Mouse (Mus musculus): Measurements from ENCODE around the gene Slc1a7.

Gene Slc1a7

DNA sequence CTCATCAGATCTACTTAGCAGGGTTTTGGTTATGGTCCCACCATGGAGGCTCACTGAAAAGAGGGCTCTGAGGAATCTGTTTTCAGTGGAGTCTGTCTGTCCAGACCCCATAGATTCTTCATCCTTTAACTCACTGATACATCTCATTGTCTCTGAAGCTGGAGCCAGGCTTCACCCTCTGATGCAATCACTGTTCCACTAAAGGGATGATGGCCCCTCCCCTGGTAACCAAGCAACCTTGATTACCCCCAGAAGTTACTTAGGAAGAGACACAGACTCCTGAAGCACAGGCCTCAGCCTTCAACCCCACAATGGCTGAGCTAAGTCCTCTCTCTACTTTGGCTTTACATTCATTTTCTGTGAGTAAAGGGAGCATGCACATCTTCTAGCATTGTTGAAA lies 1.6 kb downstream of the Slc1a7 start:
- DNase-seq (ENCODE audit: low spot score in 2 of 2): no peak

DNA sequence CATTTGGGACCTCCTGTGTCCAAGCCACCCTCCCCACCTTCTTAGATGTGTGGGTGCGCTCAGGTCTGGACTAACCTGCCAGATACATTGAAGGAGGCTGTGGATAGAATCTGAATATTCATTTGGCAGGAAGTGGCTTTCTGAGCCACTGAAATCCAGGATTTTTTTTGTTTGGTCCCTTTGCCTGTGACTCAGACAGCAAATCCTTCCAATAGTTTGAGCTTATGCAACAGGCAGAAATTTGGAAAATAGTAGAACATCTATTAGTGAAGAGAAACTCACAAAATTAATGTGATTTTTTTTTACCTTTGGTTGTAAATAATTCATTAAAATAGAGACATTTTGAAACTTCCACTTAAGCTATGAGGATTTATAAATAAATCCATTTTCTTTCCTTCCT lies 3.0 kb downstream of the Slc1a7 start:
- no peak for DNase-seq (ENCODE audit: low spot score in 2 of 2)

DNA sequence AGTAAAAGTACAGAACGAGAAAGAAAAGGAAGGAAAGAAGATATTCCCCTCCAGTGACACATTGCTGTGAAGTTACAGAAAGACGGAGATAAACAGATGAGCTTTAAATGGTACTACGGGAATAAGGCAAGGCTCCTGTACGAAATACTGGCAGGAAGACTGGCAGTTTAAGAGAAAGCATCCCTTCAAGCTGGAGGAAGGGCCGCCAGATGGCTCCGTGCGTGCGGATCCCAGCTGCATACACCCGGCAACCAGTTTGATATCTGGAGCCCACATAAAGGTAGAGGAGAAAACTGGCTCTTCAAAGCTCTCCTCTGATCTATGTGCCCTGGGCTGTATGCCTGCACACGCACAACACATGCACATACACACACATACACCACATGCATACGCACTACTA lies 6.4 kb downstream of the Slc1a7 start:
- DNase-seq (ENCODE audit: low spot score in 2 of 2): no peak

DNA sequence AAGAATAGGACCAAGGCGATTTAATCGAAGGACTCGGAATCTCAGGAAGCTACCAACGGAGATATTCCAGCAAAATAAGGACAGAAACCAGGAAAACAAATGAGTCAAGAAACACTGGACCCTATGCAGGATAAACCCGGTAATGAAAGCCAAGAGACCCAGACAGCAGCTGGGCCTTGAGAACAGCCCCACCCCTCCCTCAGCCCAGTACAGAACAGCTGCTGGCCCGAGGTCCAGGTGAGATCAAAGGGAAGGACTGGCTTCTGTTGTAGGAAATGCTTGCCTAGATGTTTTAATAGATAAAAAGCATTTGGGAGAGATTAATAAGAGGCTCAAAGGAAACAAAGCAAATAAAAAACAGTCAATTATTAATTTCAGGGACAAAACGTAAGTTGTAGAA lies 6.9 kb downstream of the Slc1a7 start:
- no peak for DNase-seq (ENCODE audit: low spot score in 2 of 2)

DNA sequence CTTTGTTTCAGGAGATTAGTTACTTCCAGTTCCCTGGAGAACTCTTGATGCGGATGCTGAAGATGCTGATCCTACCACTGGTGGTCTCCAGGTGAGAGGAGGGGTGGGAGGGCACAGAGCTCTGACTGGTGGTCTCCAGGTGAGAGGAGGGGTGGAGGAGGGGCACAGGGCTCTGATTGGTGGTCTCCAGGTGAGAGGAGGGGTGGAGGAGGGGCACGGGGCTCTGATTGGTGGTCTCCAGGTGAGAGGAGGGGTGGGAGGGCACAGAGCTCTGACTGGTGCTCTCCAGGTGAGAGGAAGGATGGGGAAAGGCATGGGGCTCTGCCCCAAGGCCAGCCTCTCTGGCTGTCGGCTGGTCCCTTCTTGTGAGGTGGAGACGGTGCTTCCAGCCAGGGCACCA lies 9.5 kb downstream of the Slc1a7 start:
- no peak for DNase-seq (ENCODE audit: low spot score in 2 of 2)

DNA sequence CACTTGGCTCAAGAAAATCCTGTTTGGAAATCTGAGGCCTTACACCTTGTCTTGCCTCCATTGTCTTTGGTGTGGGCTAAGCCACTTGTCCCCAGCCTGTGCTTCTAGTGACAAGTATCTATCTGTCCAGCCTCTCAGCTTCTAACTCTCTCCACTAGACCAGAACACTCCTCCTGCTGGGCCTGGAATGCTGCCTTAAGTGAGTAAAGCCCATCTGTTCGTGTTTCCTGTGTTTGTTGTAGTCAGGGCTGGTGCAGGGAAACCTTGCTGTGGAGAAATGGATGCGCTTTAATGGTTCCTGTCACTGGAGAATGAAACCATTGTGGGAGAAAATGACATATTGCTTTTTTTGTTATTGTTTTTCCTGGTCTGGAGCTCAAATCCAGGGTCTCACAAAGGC lies 11.4 kb downstream of the Slc1a7 start:
- DNase-seq (ENCODE audit: low spot score in 2 of 2): no peak

DNA sequence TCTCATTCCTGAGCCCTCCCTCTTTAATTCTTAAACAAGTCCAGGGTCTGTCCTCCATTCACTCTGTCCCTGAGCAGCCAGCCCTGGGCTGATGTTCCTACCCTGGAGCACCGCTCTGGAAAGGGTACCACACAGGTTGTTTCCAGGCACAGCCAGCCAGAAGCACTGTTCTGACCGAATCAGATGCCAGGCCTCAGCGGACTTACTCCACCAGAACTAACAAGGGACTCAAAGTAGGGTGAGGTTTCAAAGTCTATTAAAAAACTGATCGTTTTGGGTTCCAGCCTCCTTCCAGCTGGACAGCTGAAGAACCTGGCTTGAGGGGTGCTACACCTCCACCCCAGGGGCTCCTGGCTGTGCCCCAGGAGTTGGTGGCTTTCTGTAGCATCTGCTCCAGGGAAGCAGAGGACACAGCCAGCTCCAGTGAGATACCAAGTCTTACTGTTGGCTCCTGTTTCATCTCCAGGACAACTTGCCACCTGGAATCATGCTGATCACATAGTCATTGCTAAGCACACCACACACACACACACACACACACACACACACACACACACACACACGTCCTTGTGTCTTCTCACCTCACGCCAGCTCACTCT lies 12.0 kb downstream of the Slc1a7 start:
- DNase-seq (ENCODE audit: low spot score in 2 of 2): no peak

DNA sequence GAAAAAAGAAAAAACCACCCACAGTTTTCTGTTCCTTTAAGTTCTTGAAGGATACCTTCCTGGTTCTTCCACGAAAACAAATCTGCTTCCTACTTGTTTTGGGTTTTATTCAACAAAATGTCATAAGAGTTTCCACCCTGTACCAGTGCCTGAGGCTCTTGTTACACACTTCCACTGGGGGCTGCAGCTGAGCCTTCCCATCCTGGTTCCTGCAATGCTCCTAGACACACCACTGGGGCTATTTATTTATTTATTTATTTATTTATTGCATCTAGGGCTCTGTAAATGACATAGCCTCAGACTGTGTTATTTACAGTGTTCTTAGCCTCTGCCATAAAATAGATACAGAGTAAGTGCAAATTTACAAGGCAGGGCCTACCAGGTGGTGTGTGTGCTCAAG lies 15.6 kb downstream of the Slc1a7 start:
- DNase-seq (ENCODE audit: low spot score in 2 of 2): no peak

DNA sequence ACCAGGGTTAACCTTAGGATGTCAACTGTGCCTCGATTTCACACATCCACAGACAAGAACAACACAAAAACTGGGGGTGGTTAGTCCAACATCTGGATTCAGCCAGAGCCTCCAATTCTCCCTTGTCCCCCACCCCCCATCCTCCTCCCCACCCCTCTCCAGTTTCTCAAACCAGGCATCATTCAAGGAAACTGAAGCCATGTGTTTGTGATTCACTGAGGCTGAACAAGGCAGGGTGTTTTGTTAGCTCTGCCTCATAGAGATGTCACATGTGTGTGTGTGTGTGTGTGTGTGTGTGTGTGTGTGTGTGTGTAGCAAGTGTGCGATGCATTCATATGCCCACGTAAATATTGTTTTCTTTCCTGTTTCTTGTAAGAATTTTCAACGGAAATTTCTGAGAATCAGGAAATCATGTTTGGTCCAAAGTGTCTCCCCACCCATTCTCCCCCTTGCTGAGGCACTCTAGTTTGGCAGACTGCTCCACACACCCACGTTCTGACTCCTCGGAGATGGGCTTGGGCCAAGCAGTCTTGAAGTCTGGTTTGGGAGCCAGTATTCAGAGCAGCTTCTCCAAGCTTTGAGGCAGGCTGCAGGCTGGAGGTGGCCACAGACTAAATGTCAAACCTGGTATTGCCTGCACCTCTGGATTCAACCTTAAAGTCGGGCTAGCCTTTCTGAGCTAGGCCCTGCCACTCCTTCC lies 16.3 kb downstream of the Slc1a7 start:
- no peak for DNase-seq (ENCODE audit: low spot score in 2 of 2)

DNA sequence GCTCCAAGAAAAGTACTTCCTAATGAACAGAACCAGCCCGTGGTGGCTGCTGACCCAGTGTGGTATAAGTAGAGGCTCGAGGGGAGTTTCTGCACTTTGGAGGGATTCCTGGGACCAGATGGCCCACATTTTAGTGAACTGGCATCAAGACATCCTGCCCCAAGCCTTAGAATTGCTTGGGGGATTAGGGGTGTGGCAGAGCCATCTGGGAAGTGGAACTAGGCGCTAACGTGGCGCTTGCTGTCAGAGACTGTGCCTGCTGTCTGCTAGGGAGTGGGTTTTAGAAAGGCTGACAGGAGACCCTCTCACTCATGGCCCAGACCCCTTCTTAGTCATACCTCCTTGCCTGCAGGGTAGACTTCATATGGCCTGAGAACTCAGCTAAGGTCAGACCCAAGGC lies 17.7 kb downstream of the Slc1a7 start:
- no peak for DNase-seq (ENCODE audit: low spot score in 2 of 2)

DNA sequence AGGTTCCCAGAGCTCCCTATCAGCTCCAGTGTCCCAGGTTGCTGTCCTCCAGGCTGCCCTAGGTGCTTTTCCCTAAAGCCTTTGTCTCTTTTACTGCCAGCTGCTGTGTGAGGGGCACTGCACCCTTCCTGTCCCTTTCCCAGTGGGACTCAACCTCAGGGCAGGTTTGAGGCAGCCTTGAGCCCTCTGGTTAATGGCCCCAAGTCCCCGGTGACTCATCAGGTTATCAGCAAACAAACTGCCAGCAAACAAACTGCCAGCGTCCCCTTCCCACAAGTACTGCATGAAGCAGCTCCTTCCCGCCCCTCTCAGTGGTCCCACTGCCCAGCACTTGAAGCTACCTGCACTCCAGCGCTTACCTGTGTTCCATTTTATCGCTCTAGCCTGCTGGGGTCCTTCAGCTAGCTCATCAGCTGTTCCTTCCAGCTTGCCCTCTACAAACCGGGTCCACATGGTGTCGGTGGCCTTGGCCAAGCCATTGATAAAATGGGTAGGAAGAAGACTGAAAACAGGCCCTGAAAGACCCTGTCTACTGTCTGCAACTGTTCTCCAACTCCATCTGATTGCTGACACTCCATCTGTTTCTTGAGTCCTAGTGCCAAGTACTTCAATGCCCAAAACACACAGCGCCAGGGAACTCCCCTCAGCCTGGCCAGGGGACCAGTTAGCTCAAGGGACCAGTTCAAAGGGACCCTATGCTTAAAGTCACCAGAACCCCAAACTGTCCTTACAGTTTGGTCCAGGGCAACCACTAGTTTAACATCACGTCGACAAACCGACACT lies 18.4 kb downstream of the Slc1a7 start:
- no peak for DNase-seq (ENCODE audit: low spot score in 2 of 2)

DNA sequence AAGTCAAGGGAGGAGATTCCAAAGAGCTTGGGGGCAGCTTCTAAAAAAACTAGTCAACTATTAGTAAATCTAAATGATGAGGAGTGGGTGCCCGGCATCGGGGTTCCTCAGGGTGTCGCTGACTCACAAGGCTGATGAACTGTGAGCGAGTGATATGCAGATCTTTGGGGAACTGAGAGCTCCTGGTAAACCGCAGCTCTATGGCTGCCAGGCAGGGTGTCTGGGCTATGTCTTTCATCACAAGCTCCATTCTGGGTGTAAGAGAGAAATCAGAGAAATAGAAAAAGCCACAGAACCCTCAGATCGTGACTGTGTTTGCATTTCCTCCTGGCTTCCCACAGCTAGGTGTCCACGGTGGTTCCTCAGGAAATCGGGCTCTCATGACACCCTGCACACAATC lies 20.8 kb downstream of the Slc1a7 start:
- DNase-seq (ENCODE audit: low spot score in 2 of 2): peak in 1 of 2 experiments; percentile 23

DNA sequence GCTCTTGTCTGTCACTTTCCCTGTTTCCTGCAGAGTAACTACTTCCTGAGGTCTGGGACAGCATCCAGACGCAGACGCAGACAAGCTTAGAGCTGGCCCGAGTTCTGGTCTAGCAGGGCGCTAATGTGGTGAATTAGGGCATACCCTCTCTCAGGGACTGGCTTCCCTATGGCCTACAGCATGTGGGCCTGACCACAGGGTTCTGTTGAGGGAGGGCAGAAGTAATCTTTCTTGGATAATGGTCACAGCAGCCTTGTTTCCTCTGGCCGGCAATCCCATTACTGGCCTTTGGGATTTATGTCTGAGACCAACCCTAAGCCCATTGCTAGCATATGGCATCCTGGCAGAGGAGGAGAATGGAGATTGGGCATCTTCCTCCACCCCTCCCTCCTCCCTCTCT lies 22.7 kb downstream of the Slc1a7 start:
- DNase-seq (ENCODE audit: low spot score in 2 of 2): no peak

DNA sequence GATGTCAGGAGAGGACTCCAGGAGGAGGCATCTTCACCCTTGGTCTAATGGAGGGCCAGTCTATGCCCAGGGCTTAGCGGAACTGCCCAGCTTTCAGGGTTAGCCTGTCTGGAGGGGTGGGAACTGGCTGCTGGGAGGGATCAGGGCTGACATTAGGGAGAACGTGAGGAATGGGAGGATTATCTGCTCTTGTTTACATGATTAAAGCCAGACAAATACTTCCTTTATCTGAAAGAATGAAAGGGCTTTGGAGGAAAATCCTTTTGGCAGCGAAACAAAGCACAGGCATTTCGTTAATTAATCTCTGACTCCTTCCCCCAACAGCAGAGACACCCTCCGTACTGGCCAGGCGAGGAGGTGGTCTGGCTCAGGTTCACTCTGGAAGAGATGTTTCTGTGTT lies 23.7 kb downstream of the Slc1a7 start:
- no peak for DNase-seq (ENCODE audit: low spot score in 2 of 2)

DNA sequence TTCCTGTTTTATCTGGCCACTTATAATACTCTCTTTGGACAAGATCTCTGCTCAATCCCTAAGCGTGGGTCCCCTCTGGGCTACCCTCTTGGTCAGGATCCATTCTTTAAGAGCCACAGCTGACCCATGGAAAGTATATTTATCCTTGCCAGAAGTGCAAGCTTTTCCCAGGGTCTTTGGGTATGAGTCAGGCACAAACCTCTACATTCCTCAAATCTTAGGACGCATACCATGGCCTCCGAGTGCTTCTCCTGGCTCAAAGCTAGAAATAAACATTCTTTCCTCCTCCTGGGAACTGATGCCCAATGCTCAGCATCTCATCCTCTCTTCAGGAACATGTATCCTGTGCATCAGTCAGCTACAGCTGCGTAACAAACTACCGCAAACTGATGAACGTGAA lies 26.9 kb downstream of the Slc1a7 start:
- no peak for DNase-seq (ENCODE audit: low spot score in 2 of 2)

DNA sequence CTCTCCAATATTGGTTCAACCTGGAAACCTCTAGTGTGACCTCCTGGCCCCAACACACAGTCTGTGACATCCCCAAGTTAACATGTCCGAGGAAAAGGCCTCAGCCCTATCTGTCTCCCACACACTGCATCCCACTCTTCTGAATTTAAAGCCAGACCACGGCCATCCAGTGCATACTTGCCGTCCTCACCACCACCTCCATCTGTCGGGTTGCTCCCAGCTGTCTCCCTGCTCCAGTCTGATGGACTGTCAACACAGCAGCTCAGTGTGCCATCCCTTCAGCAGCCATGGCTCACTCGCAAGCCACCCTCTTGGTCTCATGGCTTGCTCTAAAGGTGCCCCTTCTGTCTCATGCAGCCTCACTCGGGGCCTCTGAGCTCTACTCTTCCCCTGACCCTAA lies 27.6 kb downstream of the Slc1a7 start:
- DNase-seq (ENCODE audit: low spot score in 2 of 2): no peak

DNA sequence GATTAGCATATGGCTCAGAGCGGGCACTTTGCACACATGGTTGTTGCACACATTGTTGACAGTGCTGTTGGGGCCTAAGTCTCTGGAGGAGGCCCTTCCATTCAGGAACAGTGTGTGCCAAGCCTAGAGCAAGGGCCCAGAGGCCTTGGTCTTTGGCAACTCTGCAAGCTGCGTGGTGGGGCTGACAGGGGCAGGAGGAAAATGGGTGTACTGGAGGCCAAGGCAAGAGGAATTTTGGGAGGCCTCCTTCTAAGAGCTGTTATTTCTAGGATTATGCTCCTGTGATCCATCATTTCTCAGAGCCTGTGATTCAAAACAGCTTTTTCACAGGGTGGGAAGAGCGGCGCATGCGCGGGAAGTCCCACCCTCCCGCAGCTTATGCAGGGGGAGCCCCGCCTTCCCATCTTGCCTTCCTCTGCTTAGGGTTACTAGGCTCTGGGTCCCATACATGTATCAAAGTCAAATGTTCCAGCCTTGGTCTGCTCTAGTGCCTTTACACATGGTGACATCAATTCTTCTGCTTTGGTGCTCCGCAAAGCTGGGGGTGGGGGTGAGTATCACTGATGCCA lies 28.4 kb downstream of the Slc1a7 start:
- DNase-seq (ENCODE audit: low spot score in 2 of 2): no peak

DNA sequence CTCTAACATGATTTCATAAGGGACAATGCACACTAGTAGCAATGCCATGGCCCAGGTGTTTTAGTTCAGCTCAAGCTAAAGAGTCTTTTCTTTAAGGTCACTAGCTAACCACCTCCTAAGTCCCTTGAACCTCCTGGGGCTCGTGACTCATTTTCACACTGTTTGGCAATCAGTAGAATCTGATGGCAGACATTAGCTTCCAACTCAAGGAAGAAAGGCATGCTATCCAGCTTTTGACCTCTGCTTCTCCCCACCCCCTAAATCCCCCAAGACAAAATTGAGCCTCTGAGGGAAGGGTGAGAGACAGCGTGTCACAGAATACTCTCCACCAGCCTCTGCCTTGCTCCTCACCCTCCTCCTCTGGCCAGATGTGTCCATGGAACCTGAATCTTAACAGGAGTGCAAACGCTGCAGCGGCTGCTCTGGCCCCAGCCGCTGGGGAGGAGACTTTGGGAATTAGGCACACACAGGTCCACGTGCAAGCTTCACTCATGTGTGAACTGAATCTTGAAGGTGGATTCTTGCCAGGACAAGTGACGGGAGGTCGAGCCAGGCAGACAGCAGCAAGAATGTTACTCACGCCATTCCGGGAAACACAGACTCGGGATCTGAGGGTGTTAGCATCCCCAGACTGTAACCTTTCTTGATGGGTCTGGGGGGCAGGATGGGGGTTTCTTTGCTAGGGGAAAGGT lies 30.7 kb downstream of the Slc1a7 start:
- DNase-seq (ENCODE audit: low spot score in 2 of 2): no peak

DNA sequence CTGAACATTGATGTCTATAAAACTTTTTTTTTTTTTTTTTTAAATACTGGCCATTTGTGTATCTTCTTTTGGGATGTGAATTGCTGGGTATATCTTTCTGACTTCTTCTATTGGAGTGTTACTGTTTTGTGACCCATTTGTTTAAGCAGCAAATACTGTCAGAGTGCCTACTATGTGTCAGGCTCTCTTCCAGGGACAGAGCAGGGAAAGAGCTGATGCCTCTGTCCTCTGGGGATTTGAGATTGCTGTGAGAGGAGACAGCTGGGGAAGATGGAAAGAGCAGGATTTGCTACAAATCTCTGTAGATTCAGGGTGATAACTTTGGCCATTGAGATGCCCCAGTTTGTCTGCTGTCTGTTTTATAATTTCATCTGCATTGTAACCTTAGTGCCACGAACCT lies 31.2 kb downstream of the Slc1a7 start:
- no peak for DNase-seq (ENCODE audit: low spot score in 2 of 2)

DNA sequence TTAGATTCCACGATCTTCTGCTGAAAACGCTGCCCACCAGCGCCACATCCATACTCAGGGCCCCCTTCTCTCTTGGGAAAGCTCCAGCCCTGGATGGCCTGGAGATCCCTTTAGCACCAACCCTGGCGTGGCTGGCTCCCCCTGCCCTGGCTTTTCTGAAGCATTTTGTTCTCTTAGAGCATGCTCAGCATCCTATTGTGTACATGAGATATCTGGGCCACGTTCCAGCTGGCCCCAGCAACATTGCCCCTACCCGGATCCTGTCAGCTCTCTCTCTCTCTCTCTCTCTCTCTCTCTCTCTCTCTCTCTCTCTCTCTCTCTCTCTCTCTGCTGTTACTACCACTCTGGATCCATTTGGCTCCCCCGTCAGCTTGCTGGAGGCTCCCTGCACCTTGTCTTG lies 37.2 kb downstream of the Slc1a7 start:
- no peak for DNase-seq (ENCODE audit: low spot score in 2 of 2)

DNA sequence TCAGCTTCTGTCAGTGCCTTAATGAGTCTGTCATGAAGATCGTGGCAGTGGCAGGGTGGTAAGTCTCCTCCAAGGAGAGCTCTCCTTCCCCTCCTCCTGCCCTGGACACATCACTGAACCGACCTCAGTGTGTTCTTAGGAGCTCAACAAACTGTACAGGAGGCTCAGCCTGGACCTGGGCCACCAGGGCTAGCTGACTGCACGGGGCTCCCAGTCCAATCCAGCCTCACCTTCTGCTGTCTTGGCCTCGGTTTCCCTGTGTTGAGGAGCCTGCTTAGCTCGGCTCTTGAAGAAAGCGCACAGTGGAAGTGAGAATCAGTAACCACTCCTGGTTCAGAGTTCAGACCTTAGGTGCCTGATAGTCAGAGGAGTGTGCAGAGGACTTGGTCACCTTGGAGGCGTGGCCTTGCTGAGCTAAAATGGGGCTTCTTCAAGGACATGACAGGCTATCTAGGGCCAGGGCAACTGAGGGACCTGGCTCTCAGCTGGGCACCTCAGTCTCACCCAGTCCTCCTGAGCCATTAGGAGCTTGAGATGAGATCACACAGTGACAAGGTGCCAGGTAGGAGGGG lies 39.5 kb downstream of the Slc1a7 start:
- DNase-seq (ENCODE audit: low spot score in 2 of 2): no peak

DNA sequence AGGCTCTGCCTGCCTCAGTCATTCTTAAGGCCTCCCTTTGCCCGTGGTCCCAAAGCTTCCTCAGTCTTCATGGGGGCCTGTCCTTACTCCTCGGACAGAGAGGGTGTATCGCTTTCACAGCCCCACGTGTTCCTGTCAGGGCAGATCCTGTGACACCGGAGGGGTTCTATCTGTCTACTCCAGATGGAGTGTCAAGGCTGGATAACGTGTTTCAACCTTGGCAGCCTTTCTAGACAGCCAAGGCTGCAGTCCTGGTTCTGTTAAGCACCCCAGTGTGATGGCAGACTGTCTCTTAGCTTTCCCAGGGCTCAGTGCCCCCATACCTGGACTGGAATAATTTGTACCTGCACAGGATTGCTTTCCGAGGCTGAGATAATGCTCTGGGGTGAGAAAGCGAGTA lies 40.4 kb downstream of the Slc1a7 start:
- DNase-seq (ENCODE audit: low spot score in 2 of 2): no peak

Measured in spleen, postnatal 14 days (tissue).